ENCODE assay signal across 20 mouse cellular contexts in the genomic region with DNA sequence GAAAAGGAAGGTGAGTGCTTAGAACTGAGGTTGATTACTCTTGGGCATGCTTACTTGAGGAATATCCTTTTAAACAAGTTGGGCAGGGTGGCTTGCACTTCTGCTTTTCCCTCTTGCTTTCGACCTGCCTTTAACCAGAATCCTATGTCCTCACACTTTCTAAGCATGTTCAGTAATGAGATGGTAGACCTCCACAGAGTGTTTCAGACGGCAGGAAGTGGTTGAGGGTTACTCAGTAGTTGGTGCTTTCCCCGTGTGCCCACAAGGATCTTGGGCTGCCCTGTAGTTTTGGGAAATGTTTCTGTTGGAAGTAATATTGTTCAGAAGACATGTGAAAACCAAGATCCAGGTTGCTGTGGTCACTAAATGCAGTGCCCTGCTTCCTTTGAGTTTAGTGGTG. TPM values are rescaled to one million over a fixed set of nuclear protein-coding genes. Genes with fewer than 3 reads are reported as not detected.
DNase-seq lines count a peak whose midpoint lies in the region; ATAC-seq and TF ChIP-seq lines count a peak whose summit lies in the region.
"Had no signal": no experiment of that assay in that cellular context is flagged by ENCODE, and none has a peak within 500 bp of the region (broad histone marks: within the 10 kb centered on the region; RNA-seq: fewer than 3 reads in every experiment).

No protein-coding gene starts in this region.

- no peaks in the 10 kb centered on the region for H3K27me3 ChIP-seq in CH12.LX (replicated peaks)
- 0 out of 2 replicates have a peak, but pooled peaks cover 3% of the 10 kb centered on the region for H3K27me3 ChIP-seq in hindbrain, embryonic 13.5 days
- H3K27me3 ChIP-seq in hindbrain, postnatal 0 days (ENCODE audit: insufficient read depth, low read length): no peaks in the 10 kb centered on the region
- H3K27me3 ChIP-seq: stomach, embryonic 15.5 days had no signal

- peak overlapping the region; percentile 56 for H3K27ac ChIP-seq in CH12.LX (ENCODE audit: insufficient read depth, low read depth)
- no peak overlapping the region for H3K27ac ChIP-seq in hindbrain, embryonic 13.5 days
- no peak overlapping the region for H3K27ac ChIP-seq in hindbrain, postnatal 0 days
- H3K27ac ChIP-seq: midbrain, embryonic 13.5 days had no signal

- dilution Hi-C loops in CH12.LX (cut with MboI; ENCODE audit: extremely low pct_ligation_motif_present, extremely low pct_unique_long_range_greater_than_20kb, low sequenced_read_pairs): no loop called here

- peak overlapping the region; percentile 67 for H3K4me2 ChIP-seq in CH12.LX (ENCODE audit: insufficient read depth, low read depth, poor library complexity, severe bottlenecking)
- H3K4me2 ChIP-seq in hindbrain, embryonic 13.5 days: no peak overlapping the region
- H3K4me2 ChIP-seq in hindbrain, postnatal 0 days (ENCODE audit: low read depth, low read length): no peak overlapping the region
- H3K4me2 ChIP-seq: midbrain, embryonic 13.5 days; stomach, embryonic 15.5 days had no signal

- no peaks in the 10 kb centered on the region for H3K79me2 ChIP-seq in CH12.LX (replicated peaks; ENCODE audit: control insufficient read depth, extremely low read depth, insufficient read depth, poor library complexity, severe bottlenecking)

- no peak for TF ChIP-seq RAD21 in CH12.LX (IDR thresholded peaks at IDR 0.05; ENCODE audit: low read depth, low read length)

- TF ChIP-seq CTCF in CH12.LX (conservative IDR thresholded peaks at IDR 0.05 in 1 of 2, IDR thresholded peaks at IDR 0.05 in 1 of 2; ENCODE audit: low read depth in 2 of 2, low read length in 2 of 2): no peak
- TF ChIP-seq CTCF in hindbrain, postnatal 0 days (IDR thresholded peaks at IDR 0.05; ENCODE audit: low read depth): no peak

- peaks cover 0 to 4% of the 10 kb centered on the region in 2 experiments for H3K36me3 ChIP-seq in CH12.LX (replicated peaks in 1 of 2; ENCODE audit: control insufficient read depth in 1 of 2, insufficient read depth in 1 of 2, low read length in 1 of 2)
- H3K36me3 ChIP-seq in hindbrain, embryonic 13.5 days: no peaks in the 10 kb centered on the region
- H3K36me3 ChIP-seq in hindbrain, postnatal 0 days (ENCODE audit: insufficient read depth, low read length): no peaks in the 10 kb centered on the region
- H3K36me3 ChIP-seq: midbrain, embryonic 13.5 days; stomach, embryonic 15.5 days had no signal

- H3K9ac ChIP-seq in CH12.LX (ENCODE audit: insufficient read depth, low read depth): no peak overlapping the region; the same call in 1 of the 2 replicates
- H3K9ac ChIP-seq in hindbrain, embryonic 13.5 days: no peak overlapping the region
- no peak overlapping the region for H3K9ac ChIP-seq in hindbrain, postnatal 0 days (replicated peaks; ENCODE audit: low read length)
- H3K9ac ChIP-seq: midbrain, embryonic 13.5 days; stomach, embryonic 15.5 days had no signal

- ATAC-seq in hematopoietic stem cell, adult 5-6 weeks (replicated peaks in 1 of 2; ENCODE audit: insufficient read depth in 1 of 2, low FRiP score in 2 of 2, low TSS enrichment in 1 of 2, low read depth in 1 of 2, poor library complexity in 2 of 2, severe bottlenecking in 2 of 2): peak; percentile 93 to 94
- ATAC-seq in hindbrain, embryonic 13.5 days (ENCODE audit: low FRiP score): no peak
- ATAC-seq in hindbrain, postnatal 0 days: no peak
- ATAC-seq: hindbrain, embryonic 16.5 days; midbrain, embryonic 13.5 days had no signal

- peaks cover 8 to 65% of the 10 kb centered on the region in 2 experiments; a peak in 3 of 4 replicates for H3K4me1 ChIP-seq in CH12.LX (ENCODE audit: control insufficient read depth in 1 of 2, insufficient read depth in 2 of 2)
- H3K4me1 ChIP-seq in hindbrain, embryonic 13.5 days (replicated peaks): peaks cover 18% of the 10 kb centered on the region
- no peaks in the 10 kb centered on the region for H3K4me1 ChIP-seq in hindbrain, postnatal 0 days (ENCODE audit: insufficient read depth, low read length)

- no peak for TF ChIP-seq POLR2A in CH12.LX (IDR thresholded peaks at IDR 0.05; ENCODE audit: low read depth, low read length)

- DNase-seq in CD4-positive helper T cell, adult 2 months (ENCODE audit: low read depth, low spot score): peak; percentile 47
- DNase-seq in CH12.LX (ENCODE audit: extremely low read depth): peak; percentile 78
- peak; percentile 59 for DNase-seq in naive thymus-derived CD4-positive, alpha-beta T cell, adult 2 months (ENCODE audit: low read depth)
- no peak for DNase-seq in Muller cell, postnatal 12 days (ENCODE audit: inconsistent ontology term)
- DNase-seq in hindbrain, postnatal 0 days (ENCODE audit: low spot score): no peak
- DNase-seq in adrenal gland, postnatal 14 days: no peak
- DNase-seq: cerebellum, adult 11 months; cerebellum, postnatal 25 days; gastrocnemius, postnatal 10 days; kidney, adult 9 months; kidney, postnatal 36 days; layer of hippocampus, adult 9-11 months; lung, postnatal 36 days; right cerebral cortex, adult 18-20 months had no signal

- no peak for TF ChIP-seq EP300 in CH12.LX (IDR thresholded peaks at IDR 0.05; ENCODE audit: low read length)

- H3K9me3 ChIP-seq in CH12.LX (replicated peaks; ENCODE audit: low read length): no peaks in the 10 kb centered on the region
- H3K9me3 ChIP-seq in hindbrain, embryonic 13.5 days: no peaks in the 10 kb centered on the region
- no peaks in the 10 kb centered on the region for H3K9me3 ChIP-seq in hindbrain, postnatal 0 days (ENCODE audit: low read length)
- H3K9me3 ChIP-seq: midbrain, embryonic 13.5 days; stomach, embryonic 15.5 days had no signal

- H3K4me3 ChIP-seq in CH12.LX (replicated peaks in 1 of 3; ENCODE audit: low read depth in 2 of 3, low read length in 2 of 3, poor library complexity in 1 of 3): no peak overlapping the region
- no peak overlapping the region for H3K4me3 ChIP-seq in hindbrain, embryonic 13.5 days
- no peak overlapping the region for H3K4me3 ChIP-seq in hindbrain, postnatal 0 days (ENCODE audit: low read length)
- H3K4me3 ChIP-seq: erythroblast, embryonic 14.5 days; midbrain, embryonic 13.5 days; stomach, embryonic 15.5 days had no signal

- 86% methylated on average over 3 of the region's 3 CpGs for WGBS in hindbrain, embryonic 13.5 days
- 92% methylated on average over 3 of the region's 3 CpGs for WGBS in hindbrain, postnatal 0 days

- in situ Hi-C loops in CH12.LX (cut with MboI; ENCODE audit: low pct_ligation_motif_present, low pct_unique_long_range_greater_than_20kb, low sequenced_read_pairs): no loop called here

TF ChIP-seq in CH12.LX, 34 proteins besides CTCF, POLR2A, EP300 and RAD21:
- no peak for TF ChIP-seq TCF12 (IDR thresholded peaks at IDR 0.05; ENCODE audit: low read depth, low read length)
- TF ChIP-seq BHLHE40 (IDR thresholded peaks at IDR 0.05; ENCODE audit: low read depth, low read length): no peak
- TF ChIP-seq MAFK (IDR thresholded peaks at IDR 0.05; ENCODE audit: insufficient replicate concordance, low read length): no peak
- TF ChIP-seq SIN3A (IDR thresholded peaks at IDR 0.05; ENCODE audit: low read length): no peak
- TF ChIP-seq CHD2 (IDR thresholded peaks at IDR 0.05; ENCODE audit: low read length): no peak
- TF ChIP-seq GABPA (IDR thresholded peaks at IDR 0.05; ENCODE audit: insufficient replicate concordance, low read depth, low read length): no peak
- no peak for TF ChIP-seq MXI1 (IDR thresholded peaks at IDR 0.05; ENCODE audit: low read depth, low read length)
- TF ChIP-seq TBP (conservative IDR thresholded peaks at IDR 0.05; ENCODE audit: low read depth, low read length): no peak
- no peak for TF ChIP-seq ZKSCAN1 (IDR thresholded peaks at IDR 0.05; ENCODE audit: borderline replicate concordance, low read depth, low read length)
- no peak for TF ChIP-seq JUN (IDR thresholded peaks at IDR 0.05; ENCODE audit: insufficient read depth, low read depth, low read length)
- no peak for TF ChIP-seq UBTF (IDR thresholded peaks at IDR 0.05; ENCODE audit: low read depth, low read length)
- no peak for TF ChIP-seq NRF1 (IDR thresholded peaks at IDR 0.05; ENCODE audit: low read depth, low read length)
- no peak for TF ChIP-seq ZC3H11A (IDR thresholded peaks at IDR 0.05; ENCODE audit: low read depth, low read length)
- no peak for TF ChIP-seq MEF2A (IDR thresholded peaks at IDR 0.05; ENCODE audit: borderline replicate concordance, low read depth, low read length)
- TF ChIP-seq MYC (IDR thresholded peaks at IDR 0.05; ENCODE audit: low read depth, low read length): no peak
- TF ChIP-seq HCFC1 (IDR thresholded peaks at IDR 0.05; ENCODE audit: low read depth, low read length): no peak
TF ChIP-seq in CH12.LX: peak in this region for 0.

RNA-seq across cellular contexts. Expression of gene Gtdc1, which starts 54.2 kb away (rescaled TPM):
- total RNA-seq in CH12.LX (2012; rRNA removed) (10.6 and 15.8 TPM in 2 replicates), CH12.LX (2014; rRNA removed) (18.2 and 19.2 TPM in 2 replicates)
- 9.3 and 11.1 TPM in 2 replicates for polyA plus RNA-seq in CH12.LX (2012; ENCODE audit: insufficient read length, low read depth)
- total RNA-seq in hematopoietic stem cell, adult 5-6 weeks (2017): 19.6 and 29.1 TPM in 2 replicates
- 19.9 and 21.0 TPM in 2 replicates for polyA plus RNA-seq in hindbrain, embryonic 13.5 days (2015; fragmentation: Nextera tagmentation; extraction: Ambion mirVana)
- 37.7 and 40.6 TPM in 2 replicates for total RNA-seq in hindbrain, postnatal 0 days (2014; rRNA removed)
- polyA plus RNA-seq in hindbrain, postnatal 0 days (2015; fragmentation: Nextera tagmentation; extraction: Ambion mirVana): 25.8 and 26.4 TPM in 2 replicates
- total RNA-seq in adrenal gland, postnatal 14 days (2021): 11.2 and 12.1 TPM in 2 replicates

Comparison
In these comparisons a context has a peak if more than half of its experiments do, and no peak if none do; other contexts are left out.
1. DNase-seq: peak in CD4-positive helper T cell, adult 2 months (single experiment), CH12.LX (single experiment) and naive thymus-derived CD4-positive, alpha-beta T cell, adult 2 months (single experiment); none in Muller cell, postnatal 12 days (single experiment), hindbrain, postnatal 0 days (single experiment) and adrenal gland, postnatal 14 days (single experiment).
2. ATAC-seq: peak in hematopoietic stem cell, adult 5-6 weeks (2 of 2); none in hindbrain, embryonic 13.5 days (single experiment) and hindbrain, postnatal 0 days (single experiment).